Mouse (Mus musculus) heart, postnatal 10 days (tissue): Measurements from ENCODE around the gene Afap1. TPM values are rescaled to one million over a fixed set of nuclear protein-coding genes. Genes with fewer than 3 reads are reported as not detected.

Experiments used
- DNase-seq, 2 experiments: peaks; one replicate each; pipeline ENCODE4 v3.0.0; 2021
- intact Hi-C: fragments of 180-260 bp; cut with DNase I; formaldehyde crosslinking; loops from one replicate; pipeline ENCODE4 v1.15.1; 2025
- total RNA-seq, 2 experiments: library from RNA; stranded (reverse); gene quantifications; 2 replicates each; pipeline ENCODE4 v1.2.3; 2021

Gene Afap1
- 10 to 100 TPM; 37.9 to 42.9 TPM for total RNA-seq

DNA sequence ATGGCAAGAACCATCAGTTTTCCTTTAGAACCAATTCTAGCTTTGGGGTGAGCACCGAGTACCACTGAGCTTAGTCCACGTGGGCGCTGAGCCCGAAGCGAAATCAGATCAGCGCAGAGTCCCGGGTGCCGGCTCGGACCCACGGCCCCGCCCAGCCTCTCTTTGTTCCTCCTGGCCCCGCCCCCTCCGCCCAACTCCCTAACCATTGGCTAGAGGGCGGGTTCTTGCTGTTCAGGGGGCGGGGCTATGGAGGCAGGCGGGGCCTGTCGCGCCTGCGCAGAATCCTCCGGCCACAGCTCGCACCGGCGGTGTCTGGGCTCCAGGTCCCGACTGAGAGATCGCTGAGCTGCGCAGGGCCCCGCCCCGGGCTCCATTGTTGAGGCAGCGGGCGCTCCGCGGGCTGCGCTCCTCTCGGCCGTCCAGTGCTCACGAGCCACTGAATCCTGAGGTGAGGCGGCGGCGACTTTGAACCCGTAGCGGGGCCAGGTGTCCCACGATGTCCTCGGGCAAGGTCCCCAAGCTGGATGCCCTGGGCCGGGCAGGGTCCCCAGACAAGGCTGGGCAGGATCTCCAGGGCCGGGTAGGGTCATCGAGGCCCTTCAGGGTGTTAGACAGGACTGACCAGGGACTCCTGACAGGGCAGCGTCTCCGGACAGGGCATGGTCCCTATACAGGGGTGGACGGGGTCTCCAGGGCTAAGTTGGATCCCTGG, at the start of gene Afap1:
TSS of gene Afap1 (plus strand) at position 227 of the 712 bp plus-strand sequence.
- intact Hi-C loops, result no loop called here
- peak; percentile 100 for DNase-seq

DNA sequence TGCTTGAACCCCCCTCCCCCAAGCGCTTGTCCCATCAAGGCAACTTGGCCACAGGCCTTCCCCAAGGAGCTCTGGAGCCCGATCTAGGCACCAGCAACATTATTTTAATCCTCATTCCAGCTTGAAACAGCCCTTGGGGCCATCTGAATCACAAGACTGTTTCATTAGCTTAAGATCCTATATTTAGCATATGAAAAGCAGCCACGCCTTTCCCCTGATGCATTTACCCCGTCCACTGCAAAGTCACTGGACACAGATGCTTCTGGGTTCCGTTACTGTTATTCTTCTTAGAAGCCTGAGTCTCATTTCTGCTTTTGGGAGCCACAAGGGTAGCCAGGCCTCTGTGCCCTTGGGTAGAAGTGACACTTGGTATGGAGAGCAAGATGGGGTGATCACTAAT, 41.6 kb upstream of the Afap1 start:
- intact Hi-C loops, result loop anchor here (5.0 kb wide), 1 partner anchor 39 kb away; no protein-coding TSS in a partner anchor
- DNase-seq, result no peak

DNA sequence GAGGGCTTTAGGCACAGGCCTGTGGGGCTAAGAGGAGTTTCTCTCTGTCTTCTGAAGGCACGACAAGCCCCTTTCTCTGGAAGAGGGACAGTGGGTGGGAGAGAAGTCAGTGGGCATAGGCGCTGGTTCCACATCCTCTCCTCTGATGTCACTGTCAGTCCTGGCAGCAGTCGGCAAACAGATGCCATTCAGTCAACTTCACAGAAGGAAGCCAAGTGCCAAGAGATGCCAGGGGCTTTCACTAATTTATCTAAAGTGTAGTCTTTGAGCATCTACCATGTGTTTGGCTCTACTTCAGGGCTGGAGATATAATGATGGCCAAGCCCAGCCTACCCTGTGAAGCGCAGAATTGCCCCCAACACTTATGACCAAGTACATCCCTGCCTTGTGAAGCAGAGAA, 39.7 kb upstream of the Afap1 start:
- intact Hi-C loops, result loop anchor here (5.0 kb wide), 1 partner anchor 41 kb away; no protein-coding TSS in a partner anchor
- DNase-seq, result no peak

DNA sequence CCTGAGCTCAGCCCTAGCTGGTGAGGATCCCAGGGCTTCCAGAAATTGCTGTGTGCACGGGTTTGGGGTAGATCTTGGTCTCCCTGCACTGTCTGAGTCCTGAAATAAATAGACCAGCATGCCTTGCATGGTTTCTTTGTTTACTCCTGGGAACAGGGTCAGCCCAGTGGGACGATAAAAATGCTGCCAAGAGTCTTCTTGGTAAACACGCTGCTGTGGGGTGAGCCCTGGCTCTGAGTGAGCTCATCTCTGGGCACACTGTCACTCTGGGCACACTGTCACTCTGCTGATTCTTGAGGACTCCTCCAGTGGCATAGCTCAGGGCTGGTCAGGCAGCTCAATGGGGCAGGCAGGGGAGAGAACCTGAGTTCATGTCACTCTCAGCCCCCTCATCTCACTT, 36.9 kb upstream of the Afap1 start:
- peak in 1 of 2 experiments; percentile 17 for DNase-seq
- intact Hi-C loops, result loop anchor here (2.0 to 5.0 kb wide), 2 partner anchors 109 to 154 kb away; no protein-coding TSS in a partner anchor

DNA sequence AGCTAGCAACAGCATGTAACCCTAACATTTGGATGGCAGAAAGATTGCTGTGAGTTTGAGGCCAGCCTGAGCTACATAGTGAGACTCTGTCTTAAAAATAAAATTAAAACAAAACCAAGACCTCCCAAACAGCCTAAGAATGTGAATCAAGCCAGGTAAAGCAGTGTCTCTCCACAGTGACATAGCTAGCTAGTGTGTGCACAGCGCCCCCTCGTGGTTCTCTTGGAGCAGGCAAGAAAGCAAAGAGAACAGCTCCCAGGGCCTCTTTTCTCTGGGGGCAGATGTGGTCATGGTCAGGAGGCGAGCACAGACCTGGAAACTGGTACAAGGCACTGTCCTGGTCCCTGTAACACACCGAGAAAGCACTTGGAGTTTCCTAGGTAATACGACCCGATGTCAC, 35.0 kb upstream of the Afap1 start:
- intact Hi-C loops, result loop anchor here (1.0 to 5.0 kb wide), 3 partner anchors 63 to 262 kb away; no protein-coding TSS in a partner anchor

DNA sequence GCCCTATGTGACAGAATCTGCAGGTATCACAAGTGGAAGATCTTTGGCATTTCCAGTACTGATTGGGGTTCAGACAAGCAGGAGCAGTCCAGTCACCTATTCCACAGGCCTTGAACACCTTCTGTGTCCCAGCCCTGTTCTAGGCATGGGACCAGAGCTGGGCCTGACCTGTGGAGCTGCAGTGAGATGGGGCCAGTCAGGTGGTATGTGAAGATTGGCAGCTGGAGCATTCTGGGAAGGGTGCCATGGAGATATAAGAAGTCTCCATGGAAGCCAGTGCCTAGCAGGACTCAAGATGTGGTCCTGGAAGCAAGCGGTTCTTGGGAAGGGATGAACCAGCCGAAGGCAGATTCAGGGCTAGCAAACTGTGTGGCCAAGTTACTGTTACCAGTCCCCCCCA, 31.7 kb upstream of the Afap1 start:
- DNase-seq, result no peak
- intact Hi-C loops, result no loop called here

More for the DNA sequence above, 35.0 kb upstream of the Afap1 start:
- DNase-seq, result peak; percentile 61 to 82

DNA sequence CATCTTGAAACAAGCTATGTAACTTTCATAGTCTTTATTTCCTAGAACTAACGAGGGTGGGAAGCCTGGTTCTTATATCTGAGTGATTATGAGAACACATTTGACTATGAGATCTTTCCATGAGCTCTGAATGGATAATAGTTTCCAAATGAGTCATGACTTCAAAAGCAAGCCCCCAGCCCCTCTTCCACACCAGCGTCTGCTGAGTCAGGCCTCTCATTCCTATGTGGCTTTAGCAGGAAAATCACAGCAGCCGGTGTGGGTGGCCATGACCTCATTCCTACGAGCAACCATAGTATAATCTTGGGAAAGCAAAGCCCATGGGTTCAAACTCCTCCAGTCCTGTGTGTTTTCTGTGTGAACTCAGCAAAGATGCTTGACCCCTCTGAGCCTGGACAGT, 23.1 kb upstream of the Afap1 start:
- DNase-seq, result no peak
- intact Hi-C loops, result loop anchor here (1.0 kb wide), 1 partner anchor 103 kb away; no protein-coding TSS in a partner anchor

DNA sequence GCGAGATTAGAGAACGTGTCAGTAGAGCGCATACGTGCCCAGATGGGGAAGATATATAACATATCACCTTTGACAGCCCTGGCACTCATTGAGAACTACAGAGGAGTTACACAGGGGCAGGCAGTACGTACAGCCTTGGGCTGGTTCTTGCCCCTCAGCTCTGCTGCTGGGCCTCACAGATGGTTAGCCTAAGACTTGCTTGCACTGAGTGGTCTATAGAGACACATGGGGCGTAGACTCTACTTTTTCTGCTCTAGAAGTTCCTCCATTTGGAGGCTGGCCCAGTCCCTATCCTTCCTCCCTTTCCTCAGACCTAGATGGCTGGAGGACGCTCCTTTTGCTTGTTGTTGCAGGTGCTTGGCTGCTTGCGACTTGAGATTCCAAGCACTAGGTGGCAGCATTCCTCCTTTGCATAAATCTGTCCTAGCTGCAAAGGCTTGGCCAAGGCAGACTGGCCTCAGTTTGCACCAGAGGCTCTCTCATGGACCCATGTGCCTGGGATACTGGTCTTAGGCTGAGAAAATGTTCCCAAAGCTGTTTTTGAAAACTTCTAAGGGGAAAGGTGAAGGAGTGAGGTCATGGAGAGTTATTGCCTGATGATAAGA, 22.6 kb upstream of the Afap1 start:
- DNase-seq, result peak; percentile 84 to 85
- intact Hi-C loops, result loop anchor here (1.0 kb wide), 1 partner anchor 103 kb away; no protein-coding TSS in a partner anchor

DNA sequence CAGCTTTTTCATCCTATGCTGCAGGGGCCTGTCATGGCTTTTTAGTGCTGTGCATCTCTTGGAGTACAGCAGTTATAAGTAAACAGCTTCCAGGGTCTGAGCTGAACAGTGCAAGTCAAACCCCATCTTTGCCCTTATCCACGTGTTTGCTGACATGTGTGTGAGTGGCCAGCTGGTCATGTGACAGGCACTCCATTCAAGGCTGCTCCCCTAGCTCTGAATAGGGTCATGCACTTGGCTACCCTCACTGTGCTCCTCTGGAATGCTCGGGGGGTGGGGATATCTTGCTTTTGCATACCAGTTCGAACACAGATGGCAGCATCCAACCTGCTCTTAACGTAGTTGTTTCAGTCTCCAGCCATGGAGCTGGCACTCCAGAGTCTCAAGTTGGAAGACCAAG, 19.7 kb upstream of the Afap1 start:
- DNase-seq, result no peak
- intact Hi-C loops, result no loop called here

DNA sequence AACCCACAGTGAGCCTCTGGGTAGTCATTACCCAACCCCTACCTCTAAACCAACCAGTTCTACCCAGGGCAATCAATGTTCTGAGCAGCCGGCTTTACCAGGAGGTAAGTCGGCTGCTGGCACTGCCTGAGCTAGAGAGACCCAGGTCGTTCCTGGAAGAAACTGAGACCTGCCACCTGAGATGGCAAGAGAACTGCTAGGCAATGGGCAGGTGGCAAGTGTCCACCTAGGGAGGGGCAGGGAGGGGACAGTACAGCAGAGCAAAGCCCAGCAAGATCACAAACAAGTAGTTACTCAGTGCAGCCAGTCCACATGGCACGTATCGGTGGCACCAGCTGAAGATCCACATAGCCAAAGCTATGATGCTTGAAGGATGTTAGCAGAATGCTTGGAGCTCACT, 16.9 kb upstream of the Afap1 start:
- intact Hi-C loops, result no loop called here
- no peak for DNase-seq

DNA sequence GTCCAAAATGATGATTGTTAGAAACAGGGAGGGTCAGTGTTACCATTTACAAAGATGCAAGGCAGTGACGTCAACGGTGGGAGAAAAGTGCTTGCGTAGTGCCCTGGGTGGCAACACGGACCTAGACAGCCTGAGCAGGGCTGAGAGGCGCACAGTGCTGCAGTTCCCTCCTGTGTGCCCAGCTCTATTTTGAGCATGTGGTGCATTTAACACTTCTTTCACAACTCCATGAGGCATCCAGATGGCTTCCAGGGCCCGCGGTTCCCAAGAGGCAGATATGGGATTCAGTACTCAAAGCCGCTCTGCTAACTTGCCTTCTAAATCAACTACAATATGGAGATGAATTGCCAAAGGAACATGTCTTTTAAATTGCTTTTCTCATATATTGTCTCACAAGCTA, 13.9 kb upstream of the Afap1 start:
- DNase-seq, result no peak
- intact Hi-C loops, result no loop called here

DNA sequence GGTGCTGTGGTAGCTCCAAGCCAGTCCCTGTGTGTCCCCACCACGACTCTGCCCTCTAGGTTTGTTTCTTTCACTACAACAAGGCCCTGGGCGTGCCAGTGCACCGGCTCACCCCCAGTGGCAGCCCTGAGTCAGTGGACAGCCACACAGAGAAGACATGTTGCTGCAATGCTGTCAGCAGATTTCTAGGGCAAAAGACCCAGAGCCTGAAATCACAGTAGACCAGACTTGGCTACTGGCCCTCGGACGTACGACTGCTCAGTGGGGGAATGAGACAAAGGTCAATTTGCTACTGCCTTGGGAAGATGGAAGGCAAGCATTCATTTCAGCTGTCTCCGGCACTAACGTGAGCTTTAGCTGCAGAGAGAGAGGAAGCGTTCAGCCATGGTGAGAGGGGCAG, 10.7 kb upstream of the Afap1 start:
- DNase-seq, result no peak
- intact Hi-C loops, result loop anchor here (10.0 kb wide), 1 partner anchor 512 kb away; the partner anchor contains the start of gene Sorcs2

DNA sequence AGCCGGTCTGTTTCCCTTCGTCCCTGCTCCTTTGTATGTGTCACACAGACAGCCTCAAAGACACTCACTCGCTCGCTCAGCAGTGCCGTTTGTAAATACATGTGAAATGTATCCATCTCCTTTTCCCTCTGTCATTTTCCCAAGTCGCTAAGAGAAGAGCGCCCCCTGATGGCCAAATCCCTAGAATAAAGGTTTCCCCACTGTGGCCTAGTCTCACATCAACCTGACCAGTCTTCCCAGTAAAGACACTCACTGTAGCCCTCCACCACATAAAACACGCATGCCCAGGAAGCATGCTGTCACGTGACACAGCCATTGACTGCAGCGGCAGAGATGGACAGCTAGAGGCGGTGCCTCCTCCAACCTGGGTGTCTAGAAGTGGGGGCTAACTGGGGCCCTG, 8.9 kb upstream of the Afap1 start:
- intact Hi-C loops, result loop anchor here (10.0 kb wide), 1 partner anchor 511 kb away; the partner anchor contains the start of gene Sorcs2
- DNase-seq, result peak in 1 of 2 experiments; percentile 67

DNA sequence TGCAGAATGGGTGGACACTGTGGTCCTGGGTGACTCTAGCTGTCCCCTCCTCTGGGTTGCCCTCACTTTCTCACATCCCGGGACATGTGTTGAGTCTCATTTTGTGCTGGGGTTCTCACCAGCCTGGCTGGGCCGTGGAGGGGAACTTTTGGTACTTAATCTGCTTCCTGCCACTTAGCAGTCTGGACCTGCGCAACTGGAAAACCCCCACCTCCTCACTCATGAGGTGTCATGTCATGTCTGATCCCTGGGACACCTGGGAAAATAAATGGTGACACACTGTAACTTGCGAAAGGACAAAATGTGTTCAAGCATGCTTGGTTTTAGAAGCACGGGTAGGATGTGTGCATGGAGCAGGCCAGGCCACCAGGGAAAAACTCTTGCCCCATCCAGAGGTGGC, 8.4 kb upstream of the Afap1 start:
- intact Hi-C loops, result loop anchor here (10.0 kb wide), 1 partner anchor 510 kb away; the partner anchor contains the start of gene Sorcs2
- DNase-seq, result no peak

DNA sequence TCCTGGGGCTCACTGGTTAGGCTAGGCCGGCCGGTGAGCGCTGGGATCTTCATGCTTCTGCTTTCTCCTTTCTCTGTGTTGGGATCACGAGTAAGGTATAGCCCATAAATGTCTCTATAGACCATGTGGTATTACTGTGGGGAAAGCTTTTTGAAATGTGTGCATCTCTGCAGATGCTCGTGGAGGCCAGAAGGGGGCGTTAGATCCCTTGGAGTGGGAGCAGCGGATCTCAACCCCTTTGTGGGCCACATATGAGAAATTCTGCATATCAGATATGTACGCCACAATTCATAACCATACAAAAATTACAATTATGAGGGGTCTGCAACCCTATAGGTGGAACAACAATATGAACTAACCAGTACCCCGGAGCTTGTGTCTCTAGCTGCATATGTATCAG, 4.2 kb upstream of the Afap1 start:
- intact Hi-C loops, result loop anchor here (1.0 to 10.0 kb wide), 3 partner anchors 83 to 506 kb away; partner anchors contain the start of gene Sorcs2
- DNase-seq, result peak in 1 of 2 experiments; percentile 56

DNA sequence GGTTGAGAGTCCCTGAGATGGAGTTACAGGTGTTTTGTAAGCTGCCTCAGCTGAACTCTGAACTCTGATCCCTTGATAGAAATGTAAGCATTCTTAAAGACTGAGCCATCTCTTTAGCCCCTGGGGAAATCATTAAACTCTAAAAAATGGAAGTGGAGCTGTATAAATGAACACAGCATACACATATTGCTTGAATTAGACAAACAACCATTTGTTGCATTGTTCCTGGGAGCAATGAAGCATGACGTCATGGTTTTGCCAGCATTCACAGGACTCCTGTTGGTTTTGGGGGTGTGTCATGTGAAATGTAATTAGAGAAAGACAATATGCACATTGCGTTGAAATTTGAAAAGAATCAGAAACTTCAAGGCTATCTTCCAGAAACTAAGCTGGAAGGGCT, 3.5 kb upstream of the Afap1 start:
- intact Hi-C loops, result loop anchor here (1.0 to 10.0 kb wide), 2 partner anchors 83 to 505 kb away; partner anchors contain the start of gene Sorcs2
- DNase-seq, result no peak

DNA sequence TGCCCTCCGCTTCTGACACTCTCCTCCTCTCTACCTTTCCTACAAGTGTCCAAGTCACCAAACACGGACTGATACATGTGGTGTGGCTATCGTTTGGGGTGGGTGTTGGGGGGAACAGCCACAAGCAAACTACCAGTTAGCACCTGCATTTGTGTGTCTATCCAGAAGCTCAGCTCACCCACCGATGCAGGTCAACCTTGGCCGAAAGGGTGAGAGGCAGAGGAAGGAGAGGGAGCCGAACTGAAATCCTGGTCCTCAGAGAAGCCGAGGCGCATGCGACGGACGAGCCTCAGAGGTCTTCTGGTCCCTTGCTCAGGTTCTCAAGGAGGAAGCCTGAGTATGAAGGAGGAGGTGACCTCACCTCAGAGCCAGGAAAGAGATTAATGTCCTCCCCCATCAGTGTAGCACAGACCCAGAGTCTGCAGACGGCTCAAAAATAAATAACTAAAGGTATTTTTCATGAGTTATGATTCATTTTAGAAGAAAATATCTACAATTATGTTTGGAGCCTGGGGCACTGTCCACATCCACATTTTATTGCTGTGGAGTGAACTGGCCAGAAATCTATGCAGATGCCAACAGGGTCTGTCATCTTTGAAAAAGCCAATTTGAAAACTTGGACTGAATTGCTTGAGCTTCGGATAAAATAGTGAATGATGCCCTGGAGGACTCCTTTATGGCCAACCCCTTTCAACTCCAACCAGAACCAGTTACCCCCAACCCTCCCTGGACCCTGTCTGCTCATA, 2.0 kb upstream of the Afap1 start:
- no peak for DNase-seq
- intact Hi-C loops, result no loop called here

DNA sequence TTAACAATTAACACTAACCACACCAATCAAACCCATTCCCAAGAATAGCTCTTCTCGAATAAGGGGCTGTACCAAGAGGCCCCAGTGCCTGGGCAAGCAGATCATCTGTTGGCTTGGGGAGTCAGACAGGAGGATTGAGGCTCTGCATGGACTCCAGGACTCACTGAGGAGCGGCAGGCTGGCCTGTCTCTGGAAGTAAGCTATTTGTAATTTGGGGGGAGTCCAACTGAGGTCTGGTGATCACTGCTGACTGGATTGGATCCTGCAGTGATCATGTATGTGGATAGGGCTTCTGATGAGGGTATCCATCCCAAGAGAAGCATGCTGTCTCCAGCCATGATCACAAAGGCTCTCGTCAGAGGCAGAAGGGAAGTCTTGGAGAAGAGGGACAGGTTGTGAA, 756 bp upstream of the Afap1 start:
- DNase-seq, result no peak
- intact Hi-C loops, result no loop called here

DNA sequence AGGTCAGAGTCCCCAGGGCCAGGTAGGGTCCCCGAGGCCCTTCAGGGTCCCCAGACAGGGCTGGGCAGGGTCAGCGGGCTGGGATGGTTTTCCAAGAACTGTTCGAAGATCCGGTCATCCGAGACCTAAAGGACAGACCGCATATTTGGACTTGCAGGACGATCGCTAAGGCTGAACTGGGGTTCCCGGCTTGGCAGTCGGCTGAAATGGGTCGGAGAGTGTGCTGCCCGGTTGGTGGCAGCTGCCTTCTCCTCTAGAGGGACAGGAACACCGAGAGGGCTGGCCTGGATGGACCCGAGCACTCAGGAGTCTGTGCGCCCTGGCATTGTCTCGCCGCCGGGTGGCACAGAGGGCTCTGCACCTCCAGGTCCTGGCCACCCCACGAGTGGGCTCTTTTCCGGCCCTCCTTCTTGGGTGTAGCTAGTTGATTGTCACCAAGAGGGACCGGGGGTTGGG, 714 bp downstream of the Afap1 start:
- intact Hi-C loops, result loop anchor here (2.0 kb wide), 2 partner anchors 29 to 53 kb away; no protein-coding TSS in a partner anchor
- DNase-seq, result peak; percentile 85

DNA sequence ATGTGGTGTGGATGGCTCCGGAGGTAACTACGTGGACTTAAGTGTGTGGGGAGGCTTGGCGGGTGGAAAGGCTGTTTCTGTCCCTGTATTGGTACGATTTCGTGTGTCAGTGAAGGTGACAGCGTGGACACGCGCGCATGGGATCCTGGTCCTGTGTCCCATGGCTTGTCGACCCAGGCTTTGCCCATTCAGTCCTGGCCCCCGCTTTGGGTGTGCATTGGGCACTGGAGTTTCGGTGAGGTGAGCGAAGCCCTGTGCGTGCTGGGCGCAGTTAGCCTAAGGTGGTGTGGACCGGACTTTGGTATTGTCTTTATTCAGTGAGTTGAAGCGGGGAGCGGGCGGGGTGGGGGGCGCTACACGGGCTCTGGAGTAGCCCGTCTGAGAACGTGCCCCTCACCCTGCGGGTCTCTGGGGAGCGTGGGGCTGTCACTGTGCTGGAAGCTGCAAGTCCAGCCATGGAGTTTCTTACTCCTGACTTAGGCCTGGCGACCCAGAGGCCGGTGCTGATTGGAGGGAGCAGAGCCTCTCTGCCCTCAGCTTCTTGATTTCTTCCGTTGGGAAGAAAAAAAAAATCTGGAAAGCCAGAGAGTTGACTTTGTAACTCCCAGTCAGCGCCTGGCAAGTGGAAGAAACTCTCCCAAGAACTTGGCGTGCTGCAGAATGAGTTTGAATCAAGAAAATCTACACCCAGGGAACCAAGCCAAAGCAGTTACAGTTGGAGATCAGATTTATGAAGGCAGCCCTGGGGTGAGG, 1.4 kb downstream of the Afap1 start:
- intact Hi-C loops, result loop anchor here (2.0 kb wide), 2 partner anchors 28 to 52 kb away; no protein-coding TSS in a partner anchor
- peak; percentile 58 to 63 for DNase-seq
